Mouse (Mus musculus): ENCODE results near the gene Dnajb2. TPM values are rescaled to one million over a fixed set of nuclear protein-coding genes. Genes with fewer than 3 reads are reported as not detected.

The Dnajb2 gene
- total and polyA plus RNA-seq, 3 experiments, result 6.8 to 15.2 (median 13.8) TPM

DNA sequence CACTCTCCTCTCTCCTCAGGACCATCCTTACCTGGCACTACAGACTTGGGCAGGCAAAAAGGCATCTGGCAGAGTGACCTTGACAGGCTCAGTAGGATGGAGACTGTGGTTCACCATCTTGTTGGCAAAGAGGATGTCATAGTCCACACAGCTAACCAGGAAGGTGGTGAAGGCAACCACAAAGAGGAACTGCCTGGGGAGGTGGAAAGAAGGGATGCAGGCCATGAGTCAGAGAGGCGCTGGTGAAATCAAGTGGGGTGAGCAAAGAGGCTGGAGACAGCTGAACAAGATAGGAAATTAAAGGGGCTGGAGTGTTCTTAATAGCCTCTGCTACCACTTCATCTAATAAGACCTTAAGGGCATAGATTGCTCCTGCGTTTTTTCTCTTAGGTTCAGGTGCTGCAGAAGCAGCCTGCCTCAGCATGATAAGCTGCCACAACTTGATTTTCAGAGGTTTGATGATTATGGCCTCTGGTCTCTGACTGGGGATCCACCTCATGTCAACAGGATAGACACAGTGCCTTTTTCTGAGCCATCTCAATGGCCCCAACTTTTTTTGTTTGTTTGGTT, 48.2 kb upstream of the Dnajb2 start:
- Histone ChIP-seq H3K27me3 (replicated peaks) (no peaks in the 10 kb centered on the region), H3K27ac (ENCODE audit: insufficient read depth, low read depth) (no peak overlapping the region), H3K36me3 (replicated peaks in 1 of 2; ENCODE audit: control insufficient read depth in 1 of 2, insufficient read depth in 1 of 2, low read length in 1 of 2) (peaks cover 38 to 65% of the 10 kb centered on the region in 2 experiments), H3K4me3 (replicated peaks in 1 of 3; ENCODE audit: low read depth in 2 of 3, low read length in 2 of 3, poor library complexity in 1 of 3) (no peak overlapping the region), H3K4me1 (ENCODE audit: control insufficient read depth in 1 of 2, insufficient read depth in 2 of 2) (peaks cover 5 to 29% of the 10 kb centered on the region in 2 experiments; a peak in 3 of 4 replicates), H3K9me3 (replicated peaks; ENCODE audit: low read length) (no peaks in the 10 kb centered on the region), H3K79me2 (replicated peaks; ENCODE audit: control insufficient read depth, extremely low read depth, insufficient read depth, poor library complexity, severe bottlenecking) (no peaks in the 10 kb centered on the region), H3K9ac (ENCODE audit: insufficient read depth, low read depth) (no peak overlapping the region), H3K4me2 (ENCODE audit: insufficient read depth, low read depth, poor library complexity, severe bottlenecking) (no peak overlapping the region)
- in situ Hi-C loops (cut with MboI; ENCODE audit: low pct_ligation_motif_present, low pct_unique_long_range_greater_than_20kb, low sequenced_read_pairs) (no loop called here), dilution Hi-C loops (cut with MboI; ENCODE audit: extremely low pct_ligation_motif_present, extremely low pct_unique_long_range_greater_than_20kb, low sequenced_read_pairs) (no loop called here)
- peak; percentile 42 for DNase-seq (ENCODE audit: extremely low read depth)
- no peak for TF ChIP-seq MYC (IDR thresholded peaks at IDR 0.05; ENCODE audit: low read depth, low read length)
- no peak for TF ChIP-seq ZKSCAN1 (IDR thresholded peaks at IDR 0.05; ENCODE audit: borderline replicate concordance, low read depth, low read length)
- no peak for TF ChIP-seq BHLHE40 (IDR thresholded peaks at IDR 0.05; ENCODE audit: low read depth, low read length)
- TF ChIP-seq MAFK (IDR thresholded peaks at IDR 0.05; ENCODE audit: insufficient replicate concordance, low read length), result no peak
- no peak for TF ChIP-seq ETS1 (conservative IDR thresholded peaks at IDR 0.05; ENCODE audit: low read depth, low read length)
- no peak for TF ChIP-seq ZNF384 (IDR thresholded peaks at IDR 0.05; ENCODE audit: low read depth, low read length)
- no peak for TF ChIP-seq ZC3H11A (IDR thresholded peaks at IDR 0.05; ENCODE audit: low read depth, low read length)

GRCm38 (mm10) chr1:75190577-75190976, 45.6 kb upstream of the Dnajb2 start:
- H3K4me2 ChIP-seq (ENCODE audit: insufficient read depth, low read depth, poor library complexity, severe bottlenecking), result peak overlapping the region; percentile 65; the same call in 1 of the 2 replicates
- dilution Hi-C loops (cut with MboI; ENCODE audit: extremely low pct_ligation_motif_present, extremely low pct_unique_long_range_greater_than_20kb, low sequenced_read_pairs), result no loop called here

GRCm38 (mm10) chr1:75191258-75191621, 45.0 kb upstream of the Dnajb2 start:
- DNase-seq (ENCODE audit: extremely low read depth), result no peak
- TF ChIP-seq MAFK (IDR thresholded peaks at IDR 0.05; ENCODE audit: insufficient replicate concordance, low read length) (no peak), CHD2 (IDR thresholded peaks at IDR 0.05; ENCODE audit: low read length) (no peak), USF1 (IDR thresholded peaks at IDR 0.05; ENCODE audit: low read depth, low read length) (no peak), UBTF (IDR thresholded peaks at IDR 0.05; ENCODE audit: low read depth, low read length) (no peak), PAX5 (IDR thresholded peaks at IDR 0.05; ENCODE audit: low read length) (no peak), BHLHE40 (IDR thresholded peaks at IDR 0.05; ENCODE audit: low read depth, low read length) (no peak), ELF1 (IDR thresholded peaks at IDR 0.05; ENCODE audit: low read depth, low read length) (no peak), KAT2A (IDR thresholded peaks at IDR 0.05; ENCODE audit: insufficient replicate concordance, low read length) (no peak), ETS1 (conservative IDR thresholded peaks at IDR 0.05; ENCODE audit: low read depth, low read length) (no peak), ZC3H11A (IDR thresholded peaks at IDR 0.05; ENCODE audit: low read depth, low read length) (no peak), MAX (IDR thresholded peaks at IDR 0.05; ENCODE audit: low read length) (no peak), JUND (conservative IDR thresholded peaks at IDR 0.05; ENCODE audit: low read depth, low read length) (no peak), CTCF (conservative IDR thresholded peaks at IDR 0.05 in 1 of 2, IDR thresholded peaks at IDR 0.05 in 1 of 2; ENCODE audit: low read depth in 2 of 2, low read length in 2 of 2) (no peak), ZNF384 (IDR thresholded peaks at IDR 0.05; ENCODE audit: low read depth, low read length) (no peak), MAZ (IDR thresholded peaks at IDR 0.05; ENCODE audit: low read depth, low read length) (no peak)
- Histone ChIP-seq H3K27me3 (replicated peaks) (no peaks in the 10 kb centered on the region), H3K4me2 (ENCODE audit: insufficient read depth, low read depth, poor library complexity, severe bottlenecking) (peak overlapping the region; percentile 65), H3K4me1 (ENCODE audit: control insufficient read depth in 1 of 2, insufficient read depth in 2 of 2) (peaks cover 10 to 38% of the 10 kb centered on the region in 2 experiments), H3K79me2 (replicated peaks; ENCODE audit: control insufficient read depth, extremely low read depth, insufficient read depth, poor library complexity, severe bottlenecking) (no peaks in the 10 kb centered on the region), H3K9me3 (replicated peaks; ENCODE audit: low read length) (no peaks in the 10 kb centered on the region), H3K4me3 (replicated peaks in 1 of 3; ENCODE audit: low read depth in 2 of 3, low read length in 2 of 3, poor library complexity in 1 of 3) (peak overlapping the region; percentile 86 to 89 (median 87)), H3K9ac (ENCODE audit: insufficient read depth, low read depth) (peak overlapping the region; percentile 81), H3K36me3 (replicated peaks in 1 of 2; ENCODE audit: control insufficient read depth in 1 of 2, insufficient read depth in 1 of 2, low read length in 1 of 2) (peaks cover 19 to 54% of the 10 kb centered on the region in 2 experiments), H3K27ac (ENCODE audit: insufficient read depth, low read depth) (no peak overlapping the region)
- in situ Hi-C loops (cut with MboI; ENCODE audit: low pct_ligation_motif_present, low pct_unique_long_range_greater_than_20kb, low sequenced_read_pairs) (no loop called here), dilution Hi-C loops (cut with MboI; ENCODE audit: extremely low pct_ligation_motif_present, extremely low pct_unique_long_range_greater_than_20kb, low sequenced_read_pairs) (no loop called here)

More at GRCm38 (mm10) chr1:75190577-75190976, 45.6 kb upstream of the Dnajb2 start:
- no peaks in the 10 kb centered on the region for H3K9me3 ChIP-seq (replicated peaks; ENCODE audit: low read length)
- no peak overlapping the region for H3K27ac ChIP-seq (ENCODE audit: insufficient read depth, low read depth)
- H3K4me1 ChIP-seq (ENCODE audit: control insufficient read depth in 1 of 2, insufficient read depth in 2 of 2), result peaks cover 10 to 38% of the 10 kb centered on the region in 2 experiments
- peaks cover 20 to 54% of the 10 kb centered on the region in 2 experiments for H3K36me3 ChIP-seq (replicated peaks in 1 of 2; ENCODE audit: control insufficient read depth in 1 of 2, insufficient read depth in 1 of 2, low read length in 1 of 2)
- H3K9ac ChIP-seq (ENCODE audit: insufficient read depth, low read depth), result peak overlapping the region; percentile 81; the same call in 1 of the 2 replicates
- H3K27me3 ChIP-seq (replicated peaks), result no peaks in the 10 kb centered on the region
- peak overlapping the region in 1 of 3 experiments; percentile 87 for H3K4me3 ChIP-seq (replicated peaks in 1 of 3; ENCODE audit: low read depth in 2 of 3, low read length in 2 of 3, poor library complexity in 1 of 3)
- no peak for TF ChIP-seq MYC (IDR thresholded peaks at IDR 0.05; ENCODE audit: low read depth, low read length)
- no peak for TF ChIP-seq HCFC1 (IDR thresholded peaks at IDR 0.05; ENCODE audit: low read depth, low read length)
- TF ChIP-seq IRF4 (IDR thresholded peaks at IDR 0.05; ENCODE audit: low read depth, low read length), result no peak
- TF ChIP-seq NELFE (IDR thresholded peaks at IDR 0.05; ENCODE audit: low read depth, low read length), result no peak
- no peak for TF ChIP-seq ZC3H11A (IDR thresholded peaks at IDR 0.05; ENCODE audit: low read depth, low read length)
- no peak for TF ChIP-seq ZMIZ1 (IDR thresholded peaks at IDR 0.05; ENCODE audit: low read depth, low read length)
- no peaks in the 10 kb centered on the region for H3K79me2 ChIP-seq (replicated peaks; ENCODE audit: control insufficient read depth, extremely low read depth, insufficient read depth, poor library complexity, severe bottlenecking)
- DNase-seq (ENCODE audit: extremely low read depth), result no peak
- in situ Hi-C loops (cut with MboI; ENCODE audit: low pct_ligation_motif_present, low pct_unique_long_range_greater_than_20kb, low sequenced_read_pairs), result no loop called here

Measured in CH12.LX (cell line).